Mouse (Mus musculus) thymus, adult 2 months (tissue): ENCODE measurements around the gene Gpr146.

ENCODE experiments used
- CTCF ChIP-seq: fragments of 200-500 bp; IDR thresholded peaks from 2 replicates; pipeline ENCODE4 v1.5.1; 2012; ENCODE audit warnings: mild to moderate bottlenecking, control low read depth, low read length, moderate library complexity, borderline replicate concordance; ENCODE audit not compliant: control insufficient read depth, poor library complexity, insufficient read depth; ENCODE audit errors: extremely low read depth
- POLR2A ChIP-seq: fragments of 200-500 bp; IDR thresholded peaks from 2 replicates; pipeline ENCODE4 v1.6.1; 2012; ENCODE audit warnings: mild to moderate bottlenecking, low read length, control low read depth, moderate library complexity; ENCODE audit not compliant: control insufficient read depth, poor library complexity, insufficient read depth; ENCODE audit errors: extremely low read depth

GRCm38 (mm10) chr5:139403692-139404260 is 26.3 kb downstream of the Gpr146 start:
- TF ChIP-seq CTCF, result no peak
- no peak for TF ChIP-seq POLR2A
